Mouse (Mus musculus): ENCODE measurements around the gene Blvrb.
A peak's percentile ranks its signal among the peaks of the same experiment; 100 is the strongest.

The Blvrb gene

DNA sequence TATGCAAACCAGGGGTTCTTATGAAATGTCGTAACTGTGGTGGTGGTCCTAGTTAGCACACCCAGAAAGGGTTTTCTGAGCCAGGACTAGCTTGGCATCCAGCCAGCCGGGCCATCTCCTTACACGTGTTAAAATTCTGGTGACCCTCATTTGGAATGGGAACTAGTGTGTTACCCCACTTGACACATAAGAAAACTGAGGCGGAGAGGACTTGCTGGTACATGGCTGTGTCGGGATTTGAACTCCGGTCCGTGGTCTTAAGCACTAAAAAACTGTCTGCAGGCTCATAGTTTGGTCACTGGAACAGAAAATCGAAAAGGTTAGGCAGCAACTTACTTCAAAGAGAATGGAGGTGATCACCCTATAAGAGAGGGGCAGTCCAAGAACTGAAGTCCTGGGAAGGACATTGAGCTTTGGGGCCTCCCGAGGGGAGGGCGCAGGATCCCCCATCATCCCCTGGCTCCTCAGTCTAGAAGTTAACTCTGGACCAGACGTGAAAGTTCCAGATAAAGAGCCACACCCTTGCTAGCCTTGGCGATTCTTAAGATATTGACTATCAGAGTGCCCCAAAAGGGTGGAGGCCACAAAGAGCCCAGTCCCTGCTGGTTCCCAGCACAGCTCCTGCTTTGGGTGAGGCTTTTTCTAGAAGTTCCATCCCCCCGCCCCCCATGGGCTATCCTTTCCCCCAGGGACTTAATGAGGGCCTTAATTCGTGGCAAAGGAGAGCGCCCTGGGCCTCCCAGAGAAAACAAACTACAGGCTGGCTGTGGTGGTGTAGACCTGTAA lies 836 bp downstream of the Blvrb start:
- DNase-seq (ENCODE audit: extremely low spot score, low read depth, low spot score): no peak

GRCm38 (mm10) chr7:27449256-27449862 lies 1.6 kb downstream of the Blvrb start:
- DNase-seq (ENCODE audit: extremely low spot score, low read depth, low spot score): peak; percentile 44

- no peak for DNase-seq (ENCODE audit: extremely low spot score, low read depth, low spot score)
Measured at GRCm38 (mm10) chr7:27451359-27451758, 3.6 kb downstream of the Blvrb start.

DNA sequence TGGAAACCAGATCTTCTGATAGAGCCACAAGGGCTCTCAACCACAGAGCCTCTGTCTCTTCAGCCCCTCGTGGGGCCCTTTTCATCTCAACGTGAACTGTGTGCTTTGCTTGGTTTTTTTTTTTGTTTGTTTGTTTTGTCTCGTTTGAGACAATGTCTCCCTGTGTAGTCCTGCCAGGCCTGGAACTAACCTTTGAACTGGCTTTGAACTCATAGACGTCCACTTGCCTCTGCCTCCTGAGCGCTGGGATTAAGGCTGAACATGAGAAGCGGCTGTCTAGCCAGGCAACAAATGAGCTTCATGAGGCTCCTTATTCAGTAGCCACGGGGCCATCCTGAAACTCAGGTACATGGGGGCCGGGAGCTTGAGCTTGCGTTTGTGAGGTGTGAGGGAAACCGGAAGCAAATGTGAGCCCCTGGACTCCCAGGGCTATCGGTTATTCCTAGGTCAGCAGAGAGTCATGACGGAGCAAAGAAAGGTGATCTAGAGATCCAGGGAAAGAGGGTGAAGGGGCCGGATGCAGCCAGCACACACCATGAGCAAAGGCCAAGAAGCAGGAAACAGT lies 4.5 kb downstream of the Blvrb start:
- DNase-seq (ENCODE audit: extremely low spot score, low read depth, low spot score): no peak

- no peak for DNase-seq (ENCODE audit: extremely low spot score, low read depth, low spot score)
Measured at GRCm38 (mm10) chr7:27454461-27455121, 6.8 kb downstream of the Blvrb start.

DNA sequence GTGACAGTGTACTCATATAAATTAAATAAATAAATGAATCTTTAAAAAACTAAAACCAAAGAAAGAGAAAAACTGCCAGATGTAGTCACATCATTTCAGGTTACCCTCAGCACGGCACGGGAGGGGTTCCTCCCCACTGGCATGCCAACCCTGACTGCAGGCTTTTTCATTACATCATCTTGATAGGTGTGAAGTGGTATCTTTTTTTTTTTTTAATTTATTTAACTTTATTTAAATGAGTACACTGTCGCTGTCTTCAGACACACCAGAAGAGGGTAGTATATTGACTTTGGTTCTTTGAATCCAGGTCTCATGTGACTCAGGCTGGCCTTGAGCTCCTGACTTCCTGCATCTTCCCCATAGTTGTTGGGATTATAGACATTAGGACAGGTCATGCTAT lies 7.5 kb downstream of the Blvrb start:
- DNase-seq (ENCODE audit: extremely low spot score, low read depth, low spot score): no peak

DNA sequence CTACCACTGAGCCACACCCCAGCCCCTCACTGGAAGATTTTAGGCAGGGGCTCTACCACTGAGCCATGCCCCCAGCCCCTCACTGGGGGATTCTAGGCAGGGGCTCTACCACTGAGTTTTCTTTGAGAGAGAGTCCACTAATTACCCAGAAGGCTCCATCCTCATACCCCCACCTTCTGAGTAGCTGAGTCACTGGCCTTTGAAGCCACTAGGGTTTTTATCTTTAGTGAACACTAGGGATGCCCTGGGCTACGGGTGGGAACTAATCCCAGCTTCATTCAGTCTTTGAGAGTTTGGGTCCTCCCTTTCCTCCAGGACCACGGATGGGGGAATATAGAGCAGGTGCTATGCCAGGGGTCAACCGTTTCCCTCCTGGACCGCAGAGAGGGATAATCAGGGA lies 10.8 kb downstream of the Blvrb start:
- DNase-seq (ENCODE audit: extremely low spot score, low read depth, low spot score): no peak

- DNase-seq (ENCODE audit: extremely low spot score, low read depth, low spot score): no peak
Measured at GRCm38 (mm10) chr7:27459640-27460039, 11.9 kb downstream of the Blvrb start.

DNA sequence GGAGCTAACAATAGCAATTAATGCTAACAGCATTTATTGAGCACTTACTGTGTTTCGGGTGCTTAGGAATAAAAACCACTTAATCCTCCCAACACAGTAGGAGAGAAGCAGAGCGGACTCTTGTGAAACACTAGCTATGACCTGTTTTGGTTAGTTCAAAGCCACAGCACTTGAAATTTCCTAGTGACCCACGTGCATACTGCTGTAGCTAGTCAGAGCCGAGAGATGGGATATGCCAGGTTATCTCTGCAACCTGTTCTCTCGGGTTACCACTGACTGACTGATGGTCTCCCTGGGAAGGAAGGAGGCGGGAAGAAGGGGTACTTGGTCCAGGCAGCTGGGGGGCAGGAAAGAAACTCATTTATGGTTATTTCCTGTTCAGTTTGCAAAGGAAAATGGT lies 12.7 kb downstream of the Blvrb start:
- DNase-seq (ENCODE audit: extremely low spot score, low read depth, low spot score): no peak

DNA sequence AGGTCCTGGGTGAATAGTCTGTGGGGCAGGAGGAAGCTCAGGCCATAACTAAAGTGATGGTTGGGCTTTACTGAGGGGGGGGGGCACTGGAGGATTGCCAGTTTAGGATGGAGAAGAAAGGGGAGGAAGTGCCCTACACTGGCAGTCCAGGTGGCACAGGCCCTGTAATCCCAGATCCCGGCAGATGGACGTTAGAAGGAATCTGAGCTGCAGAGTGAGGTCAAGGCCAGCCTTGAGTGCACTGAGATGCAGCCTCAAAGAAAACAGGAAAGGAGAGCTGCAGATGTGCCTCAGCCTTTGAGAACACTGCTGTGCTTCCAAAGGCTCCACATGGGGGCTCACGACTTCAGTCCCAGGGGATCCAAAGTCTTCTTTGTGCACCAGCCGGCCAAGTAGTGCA lies 19.9 kb downstream of the Blvrb start:
- no peak for DNase-seq (ENCODE audit: extremely low spot score, low read depth, low spot score)

DNA sequence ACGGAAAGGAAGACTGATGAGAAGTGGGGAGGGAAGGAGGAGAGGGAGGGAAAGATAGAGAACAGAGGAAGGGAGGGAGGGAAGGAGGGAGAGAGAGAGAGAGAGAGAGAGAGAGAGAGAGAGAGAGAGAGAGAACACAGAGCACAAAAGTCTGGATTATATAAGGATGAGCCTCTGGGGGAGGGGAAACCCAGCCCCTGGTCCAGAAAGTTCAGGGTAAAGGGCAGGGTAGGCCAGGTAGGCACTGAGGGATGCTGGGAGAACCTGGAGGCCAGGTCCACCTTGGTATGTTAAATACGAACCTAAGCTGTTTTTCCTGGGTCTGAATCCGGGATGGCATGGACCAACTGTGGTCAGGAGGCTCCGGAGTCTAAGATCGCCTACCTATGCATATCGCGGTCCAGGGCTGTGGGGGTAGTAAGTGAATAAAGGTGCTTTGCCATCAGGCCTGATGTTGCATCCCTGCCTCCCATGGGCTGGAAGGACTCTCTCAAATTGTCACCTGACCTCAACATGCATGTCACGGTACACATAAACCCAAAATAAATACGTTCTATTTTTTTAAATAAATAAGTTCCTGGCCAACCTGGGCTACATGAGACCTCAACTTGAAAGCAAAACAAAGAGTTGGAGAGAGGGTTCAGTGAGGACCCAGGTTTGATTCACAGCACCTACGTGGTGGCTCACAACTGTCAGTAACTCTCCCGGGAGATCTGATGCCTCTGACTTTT lies 23.8 kb downstream of the Blvrb start:
- DNase-seq (ENCODE audit: extremely low spot score, low read depth, low spot score): no peak

- DNase-seq (ENCODE audit: extremely low spot score, low read depth, low spot score): no peak
Measured at GRCm38 (mm10) chr7:27472596-27472995, 24.8 kb downstream of the Blvrb start.

DNA sequence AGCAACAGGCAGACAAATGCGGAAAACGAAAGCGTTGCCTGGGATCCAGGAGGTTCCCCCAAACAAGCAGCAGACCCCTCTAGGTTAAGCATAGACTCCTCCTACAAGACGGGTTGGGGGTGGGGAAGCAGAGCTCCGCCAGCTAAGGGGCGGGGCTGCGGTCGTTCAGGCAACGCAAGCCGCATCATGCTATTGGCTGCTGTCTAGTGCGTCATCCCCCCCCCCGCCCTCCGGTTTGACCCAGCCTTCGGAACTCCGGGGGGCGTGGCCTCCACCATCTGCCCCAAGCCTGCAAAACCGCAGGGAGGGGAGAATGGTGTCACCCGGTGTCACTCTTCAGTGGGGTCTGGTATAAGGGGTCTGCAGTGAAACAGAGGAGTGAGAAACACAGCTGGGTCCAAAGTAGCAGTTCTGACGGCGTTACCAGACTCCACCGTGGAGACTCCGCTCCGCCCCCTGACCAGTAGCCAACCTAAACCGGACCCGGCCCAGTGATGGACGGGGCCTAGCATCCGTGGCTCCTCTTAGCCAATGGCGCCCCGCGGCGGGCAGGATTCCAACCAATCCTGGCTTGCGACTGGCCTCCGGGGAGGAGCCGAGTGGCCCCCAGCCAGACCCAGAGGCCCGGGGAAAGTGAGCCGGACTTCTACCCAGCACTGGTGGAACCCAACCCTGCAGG lies 25.5 kb downstream of the Blvrb start, which contains the start of gene Sertad3:
Gene Sertad3 (plus strand): TSS at position 613 of the 679 bp plus-strand sequence.
- peak; percentile 93 for DNase-seq (ENCODE audit: extremely low spot score, low read depth, low spot score)

DNA sequence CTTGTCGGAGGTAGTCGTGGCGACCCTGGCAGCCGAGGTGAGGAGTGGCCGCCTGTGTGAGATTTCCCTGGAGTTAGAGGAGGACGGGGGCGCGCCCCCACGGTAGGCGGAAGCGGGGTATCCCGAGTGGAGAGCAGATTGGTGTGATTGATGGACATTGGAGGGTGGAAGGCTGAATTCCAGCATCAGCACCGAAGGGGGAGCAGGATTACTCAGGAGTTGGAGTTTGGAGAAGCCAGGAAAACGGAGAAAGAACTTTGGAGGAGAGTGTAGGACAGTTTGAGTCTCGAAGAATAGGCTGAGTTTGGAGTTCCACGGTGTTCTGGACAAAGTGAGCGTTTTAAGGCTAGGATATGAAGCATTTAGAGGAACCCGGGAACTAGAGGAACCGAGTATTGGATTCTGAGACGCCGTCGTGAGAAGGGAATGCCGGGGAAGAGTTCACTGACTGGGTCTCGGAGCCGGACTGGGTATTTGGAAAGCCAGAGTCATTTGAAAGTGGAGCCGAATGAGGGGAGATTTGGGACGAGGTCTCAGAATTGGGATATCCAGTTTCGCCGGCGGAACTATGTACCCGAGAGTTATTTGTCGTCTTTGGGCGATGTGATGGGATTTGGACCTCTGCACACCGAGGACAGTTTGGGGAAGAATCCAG lies 26.2 kb downstream of the Blvrb start:
- no peak for DNase-seq (ENCODE audit: extremely low spot score, low read depth, low spot score)

GRCm38 (mm10) chr7:27474490-27474954 lies 26.7 kb downstream of the Blvrb start:
- peak; percentile 88 for DNase-seq (ENCODE audit: extremely low spot score, low read depth, low spot score)

- DNase-seq (ENCODE audit: extremely low spot score, low read depth, low spot score): no peak
Measured at GRCm38 (mm10) chr7:27475596-27475995, 27.8 kb downstream of the Blvrb start.

- no peak for DNase-seq (ENCODE audit: extremely low spot score, low read depth, low spot score)
Measured at GRCm38 (mm10) chr7:27476098-27476635, 28.4 kb downstream of the Blvrb start.

DNA sequence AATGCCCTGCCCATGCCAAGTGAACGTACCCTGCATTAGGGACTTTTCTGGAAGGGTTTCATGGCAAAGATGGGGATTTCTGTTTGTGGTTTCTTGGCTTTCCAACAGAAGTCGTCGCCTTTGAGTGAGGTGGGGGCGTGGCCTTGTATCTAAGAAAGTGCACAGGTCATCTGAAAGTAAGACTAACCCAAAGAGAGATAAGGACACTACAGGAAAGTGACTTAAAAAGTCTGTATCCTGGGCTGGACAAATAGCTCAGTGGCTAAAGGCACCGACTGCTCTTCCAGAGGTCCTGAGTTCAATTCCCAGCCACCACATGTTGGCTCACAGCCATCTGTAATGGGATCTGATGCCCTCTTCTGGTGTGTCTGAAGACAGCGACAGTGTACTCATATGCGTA lies 30.8 kb downstream of the Blvrb start:
- DNase-seq (ENCODE audit: extremely low spot score, low read depth, low spot score): no peak

GRCm38 (mm10) chr7:27479750-27480149 lies 32.0 kb downstream of the Blvrb start:
- DNase-seq (ENCODE audit: extremely low spot score, low read depth, low spot score): no peak

GRCm38 (mm10) chr7:27480506-27480905 lies 32.7 kb downstream of the Blvrb start:
- no peak for DNase-seq (ENCODE audit: extremely low spot score, low read depth, low spot score)

All from hindlimb bud, embryonic 11.5 days (tissue).